Mouse (Mus musculus) forebrain, embryonic 10.5 days (tissue): Measurements from ENCODE around the gene Nudt17. TPM values are rescaled to one million over a fixed set of nuclear protein-coding genes. Genes with fewer than 3 reads are reported as not detected.

Source experiments
- DNase-seq: peaks from one replicate; pipeline ENCODE4 v3.0.0-alpha.2; 2017; ENCODE audit warnings: low spot score; ENCODE audit errors: extremely low spot score
- H3K27ac ChIP-seq: fragments of 300-500 bp; sonication (generic); 2 replicates; pipeline ENCODE4 v1.5.1; 2016; ENCODE audit warnings: mild to moderate bottlenecking
- H3K27me3 ChIP-seq: fragments of 300-500 bp; sonication (generic); 2 replicates; pipeline ENCODE4 v1.6.1; 2016; ENCODE audit warnings: mild to moderate bottlenecking; ENCODE audit not compliant: poor library complexity, severe bottlenecking
- H3K36me3 ChIP-seq: fragments of 300-500 bp; sonication (generic); replicated peaks from 2 replicates; pipeline ENCODE4 v1.6.1; 2016; ENCODE audit warnings: mild to moderate bottlenecking, moderate library complexity
- H3K4me1 ChIP-seq: fragments of 300-500 bp; sonication (generic); 2 replicates; pipeline ENCODE4 v1.6.1; 2016
- H3K4me3 ChIP-seq: fragments of 300-500 bp; sonication (generic); 2 replicates; pipeline ENCODE4 v1.5.1; 2016; ENCODE audit warnings: mild to moderate bottlenecking, moderate library complexity
- H3K9me3 ChIP-seq: fragments of 300-500 bp; sonication (generic); 2 replicates; pipeline ENCODE4 v1.6.1; 2016; ENCODE audit warnings: mild to moderate bottlenecking, moderate library complexity
- WGBS: fragments of 180-500 bp; shearing (Covaris S2); methylation state at CpG from one replicate; pipeline ENCODE4 v1.1.7; 2016; 5-methylcytosine and 5-hydroxymethylcytosine counted together
- polyA plus RNA-seq: library from polyadenylated mRNA; unstranded; fragments of >200 nt; fragmentation: Nextera tagmentation; extraction: Ambion mirVana; gene quantifications from 2 replicates; pipeline ENCODE4 v1.2.1, GENCODE M21; 2016

Gene Nudt17
- polyA plus RNA-seq, 1 experiment from 2014 or later = 13.7 TPM

GRCm38 (mm10) chr3:96680269-96680956 lies 27.9 kb downstream of the Nudt17 start:
- 15% methylated on average over 12 of the region's 12 CpGs for WGBS
- no peak for DNase-seq
- Histone ChIP-seq H3K27ac (no peak overlapping the region), H3K9me3 (no peaks in the 10 kb centered on the region), H3K36me3 (no peaks in the 10 kb centered on the region), H3K4me3 (no peak overlapping the region), H3K27me3 (peaks cover 65% of the 10 kb centered on the region), H3K4me1 (peaks cover 22% of the 10 kb centered on the region)

GRCm38 (mm10) chr3:96679159-96679674 lies 29.1 kb downstream of the Nudt17 start:
- Histone ChIP-seq H3K27ac (no peak overlapping the region), H3K4me3 (no peak overlapping the region), H3K36me3 (no peaks in the 10 kb centered on the region), H3K27me3 (peaks cover 53% of the 10 kb centered on the region), H3K4me1 (peaks cover 18% of the 10 kb centered on the region), H3K9me3 (no peaks in the 10 kb centered on the region)
- DNase-seq = no peak
- WGBS = 23% methylated on average over 5 of the region's 5 CpGs

GRCm38 (mm10) chr3:96678456-96678855 lies 29.9 kb downstream of the Nudt17 start:
- Histone ChIP-seq H3K36me3 (no peaks in the 10 kb centered on the region), H3K4me3 (no peak overlapping the region), H3K27me3 (peaks cover 45% of the 10 kb centered on the region), H3K9me3 (no peaks in the 10 kb centered on the region), H3K27ac (no peak overlapping the region), H3K4me1 (peaks cover 19% of the 10 kb centered on the region)
- WGBS = 63% methylated on average over 7 of the region's 7 CpGs
- DNase-seq = no peak

- Histone ChIP-seq H3K27me3 (peaks cover 43% of the 10 kb centered on the region), H3K36me3 (no peaks in the 10 kb centered on the region), H3K9me3 (no peaks in the 10 kb centered on the region), H3K27ac (no peak overlapping the region), H3K4me3 (no peak overlapping the region), H3K4me1 (peaks cover 19% of the 10 kb centered on the region)
- 46% methylated on average over 3 of the region's 3 CpGs for WGBS
- no peak for DNase-seq
Measured at GRCm38 (mm10) chr3:96675690-96676089, 32.7 kb downstream of the Nudt17 start.

- H3K36me3 ChIP-seq = no peaks in the 10 kb centered on the region
- H3K27me3 ChIP-seq = peaks cover 43% of the 10 kb centered on the region
- WGBS = 86% methylated on average over 3 of the region's 3 CpGs
- H3K27ac ChIP-seq = no peak overlapping the region
- no peak overlapping the region for H3K4me3 ChIP-seq
- no peak for DNase-seq
- peaks cover 20% of the 10 kb centered on the region for H3K4me1 ChIP-seq
- no peaks in the 10 kb centered on the region for H3K9me3 ChIP-seq
Measured at GRCm38 (mm10) chr3:96675171-96675570, 33.2 kb downstream of the Nudt17 start.

- H3K9me3 ChIP-seq = no peaks in the 10 kb centered on the region
- no peak overlapping the region for H3K4me3 ChIP-seq
- H3K27ac ChIP-seq = no peak overlapping the region; the same call in 1 of the 2 replicates
- no peaks in the 10 kb centered on the region for H3K36me3 ChIP-seq
- DNase-seq = no peak
- peaks cover 25% of the 10 kb centered on the region for H3K4me1 ChIP-seq
- WGBS = 61% methylated on average over 8 of the region's 8 CpGs
- H3K27me3 ChIP-seq = peaks cover 37% of the 10 kb centered on the region
Measured at GRCm38 (mm10) chr3:96674442-96674841, 33.9 kb downstream of the Nudt17 start.

- Histone ChIP-seq H3K27me3 (peaks cover 28% of the 10 kb centered on the region), H3K27ac (no peak overlapping the region), H3K4me1 (peaks cover 26% of the 10 kb centered on the region), H3K36me3 (no peaks in the 10 kb centered on the region), H3K9me3 (no peaks in the 10 kb centered on the region), H3K4me3 (no peak overlapping the region)
- 77% methylated on average over 4 of the region's 4 CpGs for WGBS
- no peak for DNase-seq
Measured at GRCm38 (mm10) chr3:96673514-96673913, 34.8 kb downstream of the Nudt17 start.

GRCm38 (mm10) chr3:96671519-96671918 lies 36.8 kb downstream of the Nudt17 start:
- Histone ChIP-seq H3K4me1 (peaks cover 26% of the 10 kb centered on the region), H3K4me3 (no peak overlapping the region), H3K27ac (no peak overlapping the region), H3K27me3 (peaks cover 21% of the 10 kb centered on the region), H3K36me3 (no peaks in the 10 kb centered on the region), H3K9me3 (no peaks in the 10 kb centered on the region)
- DNase-seq = no peak
- 92% methylated on average over 5 of the region's 5 CpGs for WGBS

GRCm38 (mm10) chr3:96669727-96670468 lies 38.5 kb downstream of the Nudt17 start, which contains the start of gene Ankrd35:
Gene Ankrd35, plus strand, starts transcription at chr3:96670131.
- peaks cover 18% of the 10 kb centered on the region for H3K4me1 ChIP-seq
- H3K27me3 ChIP-seq = peaks cover 21% of the 10 kb centered on the region
- peak; percentile 82 for DNase-seq
- H3K36me3 ChIP-seq = no peaks in the 10 kb centered on the region
- WGBS = 5% methylated on average over 35 of the region's 35 CpGs
- 0 out of 2 replicates have a peak within 1 kb of the TSS, but pooled peaks have one; percentile 35 for H3K27ac ChIP-seq
- H3K9me3 ChIP-seq = no peaks in the 10 kb centered on the region
- peak within 1 kb of the TSS; percentile 53 for H3K4me3 ChIP-seq

- H3K4me1 ChIP-seq = peaks cover 21% of the 10 kb centered on the region
- 92% methylated on average over 5 of the region's 5 CpGs for WGBS
- H3K36me3 ChIP-seq = no peaks in the 10 kb centered on the region
- peaks cover 28% of the 10 kb centered on the region for H3K27me3 ChIP-seq
- no peak for DNase-seq
- no peaks in the 10 kb centered on the region for H3K9me3 ChIP-seq
- no peak overlapping the region for H3K27ac ChIP-seq
- no peak overlapping the region for H3K4me3 ChIP-seq
Measured at GRCm38 (mm10) chr3:96668424-96669067, 39.8 kb downstream of the Nudt17 start.

GRCm38 (mm10) chr3:96667316-96667715 lies 41.0 kb downstream of the Nudt17 start:
- Histone ChIP-seq H3K4me3 (no peak overlapping the region), H3K9me3 (no peaks in the 10 kb centered on the region), H3K4me1 (peaks cover 30% of the 10 kb centered on the region), H3K27ac (no peak overlapping the region), H3K27me3 (peaks cover 28% of the 10 kb centered on the region), H3K36me3 (no peaks in the 10 kb centered on the region)
- DNase-seq = no peak
- WGBS = 46% methylated on average over 1 of the region's 1 CpGs

GRCm38 (mm10) chr3:96666916-96667315 lies 41.4 kb downstream of the Nudt17 start:
- peaks cover 30% of the 10 kb centered on the region for H3K4me1 ChIP-seq
- H3K27ac ChIP-seq = no peak overlapping the region
- no peak for DNase-seq
- peaks cover 25% of the 10 kb centered on the region for H3K27me3 ChIP-seq
- WGBS = 97% methylated on average over 5 of the region's 5 CpGs
- H3K4me3 ChIP-seq = no peak overlapping the region
- H3K9me3 ChIP-seq = no peaks in the 10 kb centered on the region
- no peaks in the 10 kb centered on the region for H3K36me3 ChIP-seq
